Mouse (Mus musculus): ENCODE measurements at regions not wholly inside any gene's neighbourhood (a gene's known extent, or its start where the extent isn't known, plus 50 kb on each side); places are given as distances from the start of the nearest gene placed in this dataset.

DNA sequence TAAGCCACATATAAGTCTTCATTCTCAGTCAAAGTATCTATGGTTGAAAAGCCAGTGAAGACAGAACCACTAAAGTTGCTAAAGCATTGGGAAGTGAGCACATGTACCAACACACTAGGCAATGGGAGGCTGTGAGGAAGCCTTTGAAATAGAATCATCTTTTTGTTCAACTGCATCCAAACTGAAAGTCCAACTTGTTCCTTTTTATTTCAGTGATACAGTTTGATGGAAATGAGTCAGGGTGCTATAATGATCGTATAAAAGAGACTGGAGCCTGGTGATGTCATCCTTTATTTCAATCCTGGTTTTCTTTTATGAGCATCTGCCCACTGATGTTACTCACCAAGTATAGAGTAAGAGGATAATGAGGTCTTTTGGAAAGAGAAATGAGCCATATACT lies 1198.9 kb upstream of the Cited2 start:
- Histone ChIP-seq H3K36me3 (no peaks in the 10 kb centered on the region), H3K9ac (no peak overlapping the region), H3K4me3 (no peak overlapping the region), H3K9me3 (replicated peaks) (no peaks in the 10 kb centered on the region), H3K27me3 (no peaks in the 10 kb centered on the region), H3K27ac (no peak overlapping the region), H3K4me2 (no peak overlapping the region), H3K4me1 (replicated peaks) (no peaks in the 10 kb centered on the region)
- 87% methylated on average over 1 of the region's 1 CpGs for WGBS
- no peak for ATAC-seq (replicated peaks; ENCODE audit: insufficient number of reproducible peaks, insufficient read depth, low FRiP score, low read depth)

GRCm38 (mm10) chr10:16527693-16528092 lies 1195.3 kb upstream of the Cited2 start:
- ATAC-seq (replicated peaks; ENCODE audit: insufficient number of reproducible peaks, insufficient read depth, low FRiP score, low read depth): no peak
- Histone ChIP-seq H3K9ac (no peak overlapping the region), H3K36me3 (no peaks in the 10 kb centered on the region), H3K4me2 (no peak overlapping the region), H3K27ac (no peak overlapping the region), H3K4me3 (no peak overlapping the region), H3K27me3 (no peaks in the 10 kb centered on the region), H3K4me1 (replicated peaks) (no peaks in the 10 kb centered on the region), H3K9me3 (replicated peaks) (no peaks in the 10 kb centered on the region)
- 62% methylated on average over 1 of the region's 1 CpGs for WGBS

- Histone ChIP-seq H3K27ac (no peak overlapping the region), H3K27me3 (no peaks in the 10 kb centered on the region), H3K4me3 (no peak overlapping the region), H3K4me1 (replicated peaks) (no peaks in the 10 kb centered on the region), H3K9ac (no peak overlapping the region), H3K9me3 (replicated peaks) (no peaks in the 10 kb centered on the region), H3K4me2 (no peak overlapping the region), H3K36me3 (no peaks in the 10 kb centered on the region)
- no peak for ATAC-seq (replicated peaks; ENCODE audit: insufficient number of reproducible peaks, insufficient read depth, low FRiP score, low read depth)
- 53% methylated on average over 3 of the region's 3 CpGs for WGBS
Measured at GRCm38 (mm10) chr10:16537660-16538059, 1185.4 kb upstream of the Cited2 start.

DNA sequence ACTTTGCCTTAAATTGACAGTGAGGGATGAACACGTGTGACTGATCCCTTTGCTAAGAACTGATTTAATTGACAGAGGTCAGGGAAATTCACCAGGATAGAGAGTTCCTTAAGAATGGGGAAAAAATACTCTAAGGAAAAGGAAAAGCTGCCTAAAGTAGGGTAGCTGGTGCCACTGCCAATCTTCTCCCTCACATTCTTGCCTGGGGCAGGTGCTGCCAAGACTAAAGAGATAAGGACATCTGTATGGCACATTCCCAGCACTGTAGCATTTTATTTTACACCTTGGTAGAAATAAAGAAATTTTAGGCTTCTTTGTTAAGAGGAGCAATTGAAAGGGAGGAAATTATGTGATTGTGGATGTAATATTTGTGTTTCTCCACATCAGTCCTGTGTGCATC lies 1184.6 kb upstream of the Cited2 start:
- no peak for ATAC-seq (replicated peaks; ENCODE audit: insufficient number of reproducible peaks, insufficient read depth, low FRiP score, low read depth)
- Histone ChIP-seq H3K27ac (no peak overlapping the region), H3K9me3 (replicated peaks) (no peaks in the 10 kb centered on the region), H3K9ac (no peak overlapping the region), H3K4me1 (replicated peaks) (no peaks in the 10 kb centered on the region), H3K27me3 (no peaks in the 10 kb centered on the region), H3K4me2 (no peak overlapping the region), H3K36me3 (no peaks in the 10 kb centered on the region), H3K4me3 (no peak overlapping the region)
- 43% methylated on average over 1 of the region's 1 CpGs for WGBS

DNA sequence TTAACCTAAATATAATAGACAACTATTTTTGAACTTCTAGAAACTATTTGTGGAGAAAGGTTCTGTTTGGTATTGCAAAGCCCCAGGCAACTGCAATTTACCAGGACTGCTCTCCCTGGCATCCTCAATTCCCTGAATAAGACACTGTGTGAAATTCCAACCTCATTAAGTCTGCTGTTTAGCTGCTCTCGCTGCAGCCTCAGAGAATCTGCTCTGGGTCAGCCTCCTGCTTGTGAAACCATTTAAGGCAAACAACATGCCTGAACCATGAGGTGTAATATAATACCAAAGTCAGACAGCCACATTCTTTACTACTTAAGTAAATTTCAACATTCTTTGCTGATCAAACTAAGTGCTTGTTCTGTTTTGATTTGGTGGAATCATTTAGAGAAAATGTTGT lies 1177.6 kb upstream of the Cited2 start:
- no peak overlapping the region for H3K9ac ChIP-seq
- H3K36me3 ChIP-seq: no peaks in the 10 kb centered on the region
- no peaks in the 10 kb centered on the region for H3K9me3 ChIP-seq (replicated peaks)
- ATAC-seq (replicated peaks; ENCODE audit: insufficient number of reproducible peaks, insufficient read depth, low FRiP score, low read depth): 0 out of 2 replicates have a peak, but pooled peaks have one; percentile 58
- H3K27me3 ChIP-seq: no peaks in the 10 kb centered on the region
- H3K4me1 ChIP-seq (replicated peaks): peaks cover 10% of the 10 kb centered on the region
- no peak overlapping the region for H3K4me2 ChIP-seq
- no peak overlapping the region for H3K4me3 ChIP-seq
- 15% methylated on average over 1 of the region's 1 CpGs for WGBS
- peak overlapping the region; percentile 70 for H3K27ac ChIP-seq

DNA sequence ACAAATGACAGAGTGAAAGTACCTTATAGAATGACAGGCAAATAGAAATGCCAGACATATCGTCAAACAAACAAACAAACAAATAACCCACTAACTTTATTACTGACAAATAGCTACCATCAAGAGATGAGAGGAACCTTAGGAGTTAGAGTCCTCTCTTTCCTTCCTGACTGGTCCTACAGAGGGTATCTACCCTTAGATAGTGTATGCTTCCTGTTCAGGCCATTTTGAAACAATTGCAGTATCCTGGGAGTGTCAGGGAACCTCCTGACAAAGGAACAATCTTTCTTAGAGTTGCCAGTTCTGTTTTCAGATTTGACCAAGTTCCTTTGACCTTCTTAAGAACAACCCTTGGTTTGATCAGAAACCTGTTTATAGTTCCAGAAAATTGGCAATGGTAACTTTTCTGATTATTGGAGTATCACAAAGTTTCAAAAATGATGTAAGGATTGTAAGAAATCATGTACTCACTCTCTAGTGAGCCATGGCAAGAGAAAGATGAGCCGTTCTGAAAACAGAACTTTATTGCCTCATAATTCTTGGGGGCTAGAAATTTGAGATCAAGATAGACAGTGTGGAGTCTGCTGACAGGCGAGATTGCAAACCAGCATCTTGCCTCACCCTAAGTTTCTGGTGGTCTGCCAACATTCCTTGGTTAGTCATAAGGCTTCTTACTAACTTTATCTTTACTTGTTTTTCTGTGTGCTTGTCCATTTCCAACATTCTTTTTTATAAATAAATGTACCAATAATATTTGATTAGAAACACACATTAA lies 1170.0 kb upstream of the Cited2 start:
- Histone ChIP-seq H3K4me2 (no peak overlapping the region), H3K9me3 (replicated peaks) (no peaks in the 10 kb centered on the region), H3K9ac (no peak overlapping the region), H3K36me3 (no peaks in the 10 kb centered on the region), H3K27ac (no peak overlapping the region), H3K27me3 (no peaks in the 10 kb centered on the region), H3K4me1 (replicated peaks) (no peaks in the 10 kb centered on the region), H3K4me3 (no peak overlapping the region)
- WGBS: 56% methylated on average over 3 of the region's 3 CpGs
- no peak for ATAC-seq (replicated peaks; ENCODE audit: insufficient number of reproducible peaks, insufficient read depth, low FRiP score, low read depth)

DNA sequence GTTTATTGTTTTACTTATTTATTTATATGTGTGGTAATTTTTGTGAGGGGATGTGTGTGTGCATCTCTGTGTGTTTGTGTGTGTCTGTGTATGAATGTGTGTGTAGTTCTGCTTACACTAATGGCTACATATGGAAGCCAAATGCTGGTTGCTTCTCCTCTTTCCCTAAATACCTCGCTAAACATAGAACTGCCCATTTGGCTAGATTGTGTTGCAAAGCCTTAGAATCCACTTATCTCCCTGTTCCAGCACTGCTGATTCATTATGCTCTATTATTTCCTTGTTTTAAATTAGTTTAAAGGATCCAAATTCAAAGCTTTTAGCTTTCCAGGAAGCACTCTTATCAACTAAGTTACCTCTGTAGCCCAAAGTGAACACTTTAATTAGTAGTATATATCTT lies 1148.5 kb upstream of the Cited2 start:
- Histone ChIP-seq H3K27me3 (no peaks in the 10 kb centered on the region), H3K9me3 (replicated peaks) (no peaks in the 10 kb centered on the region; the same call in 1 of the 2 replicates), H3K4me3 (no peak overlapping the region), H3K4me1 (replicated peaks) (no peaks in the 10 kb centered on the region), H3K9ac (no peak overlapping the region), H3K36me3 (no peaks in the 10 kb centered on the region), H3K27ac (no peak overlapping the region), H3K4me2 (no peak overlapping the region)
- ATAC-seq (replicated peaks; ENCODE audit: insufficient number of reproducible peaks, insufficient read depth, low FRiP score, low read depth): no peak
- 60% methylated on average over 1 of the region's 1 CpGs for WGBS

DNA sequence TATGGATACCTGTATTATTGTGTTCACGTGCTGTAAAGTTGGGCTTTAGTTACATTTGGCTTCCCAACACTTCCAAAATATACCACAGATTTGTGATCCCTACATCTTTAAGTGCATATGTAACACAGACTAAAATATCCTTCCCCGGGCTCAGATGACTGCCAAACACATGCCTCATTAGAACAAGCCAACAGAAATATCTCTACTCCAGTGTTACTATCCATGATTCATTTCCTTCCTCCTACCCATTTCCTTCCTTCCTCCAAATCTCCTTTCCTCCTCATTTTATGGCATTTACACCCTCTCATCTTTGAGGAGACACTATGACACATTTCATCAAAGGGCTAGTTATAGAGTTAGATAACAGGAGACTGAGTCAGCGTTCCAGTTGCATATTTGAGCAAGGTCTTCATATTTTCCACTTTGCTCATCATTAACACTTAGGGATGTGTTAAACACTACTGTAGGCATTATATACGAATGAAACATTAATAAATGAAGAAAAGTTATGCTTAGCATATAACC lies 1144.4 kb upstream of the Cited2 start:
- Histone ChIP-seq H3K27ac (no peak overlapping the region), H3K4me1 (replicated peaks) (no peaks in the 10 kb centered on the region), H3K4me3 (no peak overlapping the region), H3K9ac (no peak overlapping the region), H3K36me3 (no peaks in the 10 kb centered on the region), H3K4me2 (no peak overlapping the region), H3K27me3 (no peaks in the 10 kb centered on the region), H3K9me3 (replicated peaks) (no peaks in the 10 kb centered on the region; the same call in 1 of the 2 replicates)
- WGBS: 59% methylated on average over 4 of the region's 4 CpGs
- no peak for ATAC-seq (replicated peaks; ENCODE audit: insufficient number of reproducible peaks, insufficient read depth, low FRiP score, low read depth)

GRCm38 (mm10) chr10:16580200-16580599 lies 1142.8 kb upstream of the Cited2 start:
- no peak for ATAC-seq (replicated peaks; ENCODE audit: insufficient number of reproducible peaks, insufficient read depth, low FRiP score, low read depth)
- H3K36me3 ChIP-seq: no peaks in the 10 kb centered on the region
- H3K4me3 ChIP-seq: no peak overlapping the region
- no peaks in the 10 kb centered on the region; the same call in 1 of the 2 replicates for H3K9me3 ChIP-seq (replicated peaks)
- no peaks in the 10 kb centered on the region for H3K4me1 ChIP-seq (replicated peaks)
- H3K27ac ChIP-seq: no peak overlapping the region
- H3K9ac ChIP-seq: no peak overlapping the region
- 85% methylated on average over 3 of the region's 3 CpGs for WGBS
- no peak overlapping the region for H3K4me2 ChIP-seq
- no peaks in the 10 kb centered on the region for H3K27me3 ChIP-seq

GRCm38 (mm10) chr10:16588833-16589232 lies 1134.2 kb upstream of the Cited2 start:
- Histone ChIP-seq H3K27me3 (no peaks in the 10 kb centered on the region), H3K36me3 (no peaks in the 10 kb centered on the region), H3K4me1 (replicated peaks) (peaks cover 11% of the 10 kb centered on the region; the same call in 1 of the 2 replicates), H3K27ac (peak overlapping the region; percentile 63), H3K4me2 (no peak overlapping the region), H3K9me3 (replicated peaks) (no peaks in the 10 kb centered on the region), H3K9ac (no peak overlapping the region), H3K4me3 (no peak overlapping the region)
- ATAC-seq (replicated peaks; ENCODE audit: insufficient number of reproducible peaks, insufficient read depth, low FRiP score, low read depth): no peak
- WGBS: 57% methylated on average over 2 of the region's 2 CpGs

- H3K9me3 ChIP-seq (replicated peaks): no peaks in the 10 kb centered on the region
- H3K27me3 ChIP-seq: no peaks in the 10 kb centered on the region
- peak overlapping the region; percentile 63 for H3K27ac ChIP-seq
- ATAC-seq (replicated peaks; ENCODE audit: insufficient number of reproducible peaks, insufficient read depth, low FRiP score, low read depth): no peak
- no peak overlapping the region for H3K9ac ChIP-seq
- 39% methylated on average over 3 of the region's 3 CpGs for WGBS
- peaks cover 11% of the 10 kb centered on the region; the same call in 1 of the 2 replicates for H3K4me1 ChIP-seq (replicated peaks)
- no peak overlapping the region for H3K4me3 ChIP-seq
- no peaks in the 10 kb centered on the region for H3K36me3 ChIP-seq
- no peak overlapping the region for H3K4me2 ChIP-seq
Measured at GRCm38 (mm10) chr10:16589399-16589798, 1133.6 kb upstream of the Cited2 start.

GRCm38 (mm10) chr10:16592870-16593269 lies 1130.1 kb upstream of the Cited2 start:
- no peak overlapping the region for H3K9ac ChIP-seq

More at GRCm38 (mm10) chr10:16592870-16593269, 1130.1 kb upstream of the Cited2 start:
- no peak overlapping the region for H3K27ac ChIP-seq
- H3K9me3 ChIP-seq (replicated peaks): no peaks in the 10 kb centered on the region
- no peak for ATAC-seq (replicated peaks; ENCODE audit: insufficient number of reproducible peaks, insufficient read depth, low FRiP score, low read depth)
- H3K27me3 ChIP-seq: no peaks in the 10 kb centered on the region
- no peak overlapping the region for H3K4me3 ChIP-seq
- H3K36me3 ChIP-seq: no peaks in the 10 kb centered on the region
- WGBS: 80% methylated on average over 4 of the region's 4 CpGs
- H3K4me1 ChIP-seq (replicated peaks): peaks cover 11% of the 10 kb centered on the region; the same call in 1 of the 2 replicates
- H3K4me2 ChIP-seq: no peak overlapping the region

Data from heart, embryonic 15.5 days (tissue).